Mouse (Mus musculus) kidney, adult 2 months (tissue): ENCODE measurements at regions not wholly inside any gene's neighbourhood (a gene's known extent, or its start where the extent isn't known, plus 50 kb on each side); places are given as distances from the start of the nearest gene placed in this dataset.

Experiments used
- DNase-seq: peaks from one replicate; pipeline ENCODE4 v3.0.0; 2021
- H3K27ac ChIP-seq: fragments of 200-500 bp; 2 replicates; pipeline ENCODE4 v1.5.1; 2012; ENCODE audit warnings: low read depth, low read length, control low read depth, inconsistent platforms; ENCODE audit not compliant: insufficient read depth
- H3K27me3 ChIP-seq: fragments of 200-500 bp; replicated peaks from 2 replicates; pipeline ENCODE4 v1.6.1; 2012; ENCODE audit warnings: mild to moderate bottlenecking, moderate library complexity, low read length, inconsistent platforms; ENCODE audit not compliant: control insufficient read depth, insufficient read depth
- H3K36me3 ChIP-seq: fragments of 200-500 bp; 2 replicates; pipeline ENCODE4 v1.6.1; 2012; ENCODE audit warnings: mild to moderate bottlenecking, moderate library complexity, low read length, inconsistent platforms; ENCODE audit not compliant: control insufficient read depth, insufficient read depth
- H3K4me1 ChIP-seq: fragments of 200-500 bp; 2 replicates; pipeline ENCODE4 v1.6.1; 2011; ENCODE audit warnings: low read length; ENCODE audit not compliant: control insufficient read depth, insufficient read depth
- H3K4me3 ChIP-seq: fragments of 200-500 bp; 2 replicates; pipeline ENCODE4 v1.5.1; 2011; ENCODE audit warnings: mild to moderate bottlenecking, low read depth, low read length, control low read depth; ENCODE audit not compliant: insufficient read depth
- CTCF ChIP-seq: fragments of 200-500 bp; conservative IDR thresholded peaks from 2 replicates; pipeline ENCODE4 v1.5.1; 2011; ENCODE audit warnings: low read depth, mild to moderate bottlenecking, control low read depth, low read length, moderate library complexity, mixed read lengths; ENCODE audit not compliant: insufficient read depth, insufficient read length
- POLR2A ChIP-seq: fragments of 200-500 bp; IDR thresholded peaks from one replicate; pipeline ENCODE4 v1.6.1; 2011; ENCODE audit warnings: low read depth, low read length, control low read depth
- WGBS: fragments of 180-500 bp; shearing (Covaris S2); methylation state at CpG from one replicate; pipeline ENCODE4 v1.1.7; 2018; 5-methylcytosine and 5-hydroxymethylcytosine counted together

- H3K4me3 ChIP-seq = no peak overlapping the region
- no peaks in the 10 kb centered on the region for H3K4me1 ChIP-seq
- H3K27me3 ChIP-seq = no peaks in the 10 kb centered on the region
- 93% methylated on average over 1 of the region's 1 CpGs for WGBS
- TF ChIP-seq CTCF (no peak), POLR2A (no peak)
- H3K27ac ChIP-seq = no peak overlapping the region
- DNase-seq = no peak
- no peaks in the 10 kb centered on the region for H3K36me3 ChIP-seq
Measured at GRCm38 (mm10) chr3:120594226-120594625, 577.3 kb downstream of the Rwdd3 start.

DNA sequence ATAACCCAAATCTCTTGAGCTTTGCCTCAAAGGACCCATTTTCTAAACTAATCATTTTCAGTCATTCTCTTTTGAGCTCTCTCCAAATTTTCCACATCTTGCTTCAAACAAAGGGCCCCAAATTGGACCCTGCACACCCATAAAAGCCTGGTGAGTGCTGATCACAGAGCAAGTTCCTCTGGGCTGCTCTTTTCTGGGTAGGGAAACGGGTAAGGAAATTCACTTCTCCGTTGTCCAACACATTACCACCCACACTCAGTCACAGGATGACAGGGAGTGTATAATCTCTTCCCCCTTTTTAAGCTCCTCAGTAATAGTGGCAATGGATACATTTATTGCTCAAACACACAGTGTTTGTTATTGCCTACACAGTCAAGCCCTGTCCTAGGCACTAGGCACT is 580.3 kb downstream of the Rwdd3 start:
- WGBS = 45% methylated on average over 2 of the region's 2 CpGs
- TF ChIP-seq CTCF (no peak), POLR2A (no peak)
- H3K27me3 ChIP-seq = no peaks in the 10 kb centered on the region
- no peaks in the 10 kb centered on the region for H3K36me3 ChIP-seq
- no peaks in the 10 kb centered on the region for H3K4me1 ChIP-seq
- H3K4me3 ChIP-seq = no peak overlapping the region
- no peak overlapping the region for H3K27ac ChIP-seq
- no peak for DNase-seq

DNA sequence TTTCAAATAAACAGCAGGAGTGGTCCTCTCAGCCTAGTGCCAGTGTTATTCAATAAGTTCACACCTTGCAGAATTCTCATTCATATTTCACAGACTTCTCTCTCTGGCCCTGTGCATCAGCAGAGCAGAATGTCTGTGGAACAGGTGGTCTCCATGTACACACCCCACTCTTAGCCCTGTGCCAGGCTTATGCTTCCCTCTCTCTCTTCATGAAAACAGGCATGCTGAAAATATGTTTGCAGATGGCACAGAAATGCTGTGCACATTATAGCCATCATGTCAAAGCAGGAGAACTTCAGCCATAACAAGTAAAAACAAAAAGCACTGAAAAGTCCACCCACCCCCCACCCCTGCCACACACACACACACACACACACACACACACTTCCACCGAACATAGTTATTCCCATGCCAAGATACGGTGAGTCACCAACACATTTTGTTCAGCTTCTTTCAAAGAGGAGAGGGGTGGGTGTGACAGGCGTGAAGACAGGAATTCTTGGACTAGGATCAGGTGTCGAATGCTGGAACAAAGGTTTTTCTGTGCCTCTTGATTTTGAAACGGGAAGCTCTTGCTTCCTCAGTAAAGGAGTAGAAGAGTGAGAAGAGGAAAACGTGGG is 600.6 kb downstream of the Rwdd3 start:
- 24% methylated on average over 6 of the region's 6 CpGs for WGBS
- no peaks in the 10 kb centered on the region for H3K36me3 ChIP-seq
- TF ChIP-seq POLR2A (no peak), CTCF (no peak)
- H3K4me1 ChIP-seq = no peaks in the 10 kb centered on the region
- no peak overlapping the region for H3K4me3 ChIP-seq
- no peaks in the 10 kb centered on the region for H3K27me3 ChIP-seq
- H3K27ac ChIP-seq = no peak overlapping the region
- no peak for DNase-seq

DNA sequence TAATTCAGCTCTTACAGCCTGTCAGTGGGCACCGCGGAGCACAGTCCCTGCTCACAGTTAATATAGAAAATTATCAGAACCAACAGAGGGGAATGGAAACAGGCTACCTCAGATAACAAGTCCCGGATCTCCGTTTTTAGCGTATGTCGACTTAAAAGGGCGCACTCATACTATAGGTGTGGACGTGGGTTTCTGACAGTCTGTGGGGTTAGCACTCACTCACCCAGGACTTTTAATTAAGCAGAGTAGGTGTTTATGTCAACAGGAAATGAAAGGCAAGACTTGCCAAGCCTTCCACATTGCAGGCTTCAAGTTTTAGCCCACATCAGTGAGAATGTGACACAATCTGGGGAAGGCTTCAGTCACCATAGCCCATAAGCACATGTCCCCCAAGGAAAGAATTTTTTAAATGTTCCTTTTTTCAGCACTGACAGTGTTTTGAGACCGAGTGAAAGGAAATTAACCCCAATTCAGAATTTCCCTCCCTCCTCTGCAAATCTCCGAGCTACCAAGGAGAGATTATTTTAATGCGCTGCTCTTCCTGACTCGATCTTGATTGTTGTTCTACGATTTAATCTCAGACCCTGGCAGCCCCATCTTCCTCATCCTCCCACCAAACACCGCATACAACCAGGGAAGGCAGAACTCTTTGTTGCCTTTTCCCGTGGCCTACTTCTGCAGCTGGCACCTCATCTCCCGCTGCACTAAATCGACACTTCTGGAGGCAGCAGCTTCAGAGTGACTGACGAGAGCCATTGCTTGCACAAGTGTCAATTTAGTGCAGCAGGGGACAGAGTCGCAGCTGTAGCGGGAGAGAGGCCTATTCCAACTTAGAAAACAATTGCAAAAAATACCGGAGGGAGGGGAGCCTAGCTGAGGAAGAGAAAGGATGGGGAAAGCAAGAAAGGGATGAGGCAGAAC is 629.7 kb downstream of the Rwdd3 start:
- Histone ChIP-seq H3K27me3 (no peaks in the 10 kb centered on the region), H3K36me3 (no peaks in the 10 kb centered on the region), H3K4me3 (no peak overlapping the region), H3K4me1 (no peaks in the 10 kb centered on the region), H3K27ac (no peak overlapping the region)
- WGBS = 43% methylated on average over 21 of the region's 21 CpGs
- TF ChIP-seq CTCF = no peak
- TF ChIP-seq POLR2A = no peak
- DNase-seq = no peak

- TF ChIP-seq CTCF (no peak), POLR2A (no peak)
- no peak overlapping the region for H3K27ac ChIP-seq
- H3K4me1 ChIP-seq = no peaks in the 10 kb centered on the region
- 81% methylated on average over 3 of the region's 3 CpGs for WGBS
- no peak overlapping the region for H3K4me3 ChIP-seq
- no peaks in the 10 kb centered on the region for H3K27me3 ChIP-seq
- DNase-seq = no peak
- no peaks in the 10 kb centered on the region for H3K36me3 ChIP-seq
Measured at GRCm38 (mm10) chr3:120533901-120534300, 637.6 kb downstream of the Rwdd3 start.

DNA sequence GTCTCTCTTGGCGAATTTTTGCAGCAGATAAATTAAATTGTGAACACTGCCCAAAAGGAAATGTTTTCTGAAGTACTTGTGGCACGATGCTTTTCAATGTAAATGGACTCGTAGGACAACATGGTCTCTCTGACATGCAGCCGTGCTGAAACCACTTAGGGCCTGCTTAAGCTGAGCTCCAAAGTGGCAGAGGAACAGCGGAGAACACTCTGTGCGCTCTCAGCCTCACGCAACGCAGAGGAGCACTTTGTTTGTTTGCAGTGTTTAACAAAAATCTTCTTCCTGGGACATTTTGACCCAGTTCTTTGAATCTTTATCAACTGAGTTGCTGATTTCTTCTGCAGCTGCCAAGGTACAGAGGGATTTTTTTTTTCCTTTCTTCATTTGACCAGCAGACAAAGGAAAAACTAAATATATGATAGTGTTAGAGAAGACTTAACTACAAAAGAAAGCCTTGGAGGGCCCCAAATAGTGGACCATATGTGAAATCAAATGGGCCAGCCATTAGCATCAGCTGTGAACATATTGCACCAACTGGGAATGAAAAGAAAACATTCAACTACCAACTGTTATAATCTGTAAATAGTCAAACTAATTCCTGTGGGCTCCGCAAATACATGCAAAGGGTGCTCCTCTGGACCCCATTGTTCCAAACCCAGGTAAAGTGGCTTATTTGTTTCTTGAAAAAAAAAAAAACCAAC is 639.5 kb downstream of the Rwdd3 start:
- no peak overlapping the region for H3K27ac ChIP-seq
- no peaks in the 10 kb centered on the region for H3K27me3 ChIP-seq
- TF ChIP-seq CTCF = no peak
- no peak for TF ChIP-seq POLR2A
- H3K4me1 ChIP-seq = no peaks in the 10 kb centered on the region
- 87% methylated on average over 9 of the region's 9 CpGs for WGBS
- no peak for DNase-seq
- H3K4me3 ChIP-seq = no peak overlapping the region
- H3K36me3 ChIP-seq = no peaks in the 10 kb centered on the region

DNA sequence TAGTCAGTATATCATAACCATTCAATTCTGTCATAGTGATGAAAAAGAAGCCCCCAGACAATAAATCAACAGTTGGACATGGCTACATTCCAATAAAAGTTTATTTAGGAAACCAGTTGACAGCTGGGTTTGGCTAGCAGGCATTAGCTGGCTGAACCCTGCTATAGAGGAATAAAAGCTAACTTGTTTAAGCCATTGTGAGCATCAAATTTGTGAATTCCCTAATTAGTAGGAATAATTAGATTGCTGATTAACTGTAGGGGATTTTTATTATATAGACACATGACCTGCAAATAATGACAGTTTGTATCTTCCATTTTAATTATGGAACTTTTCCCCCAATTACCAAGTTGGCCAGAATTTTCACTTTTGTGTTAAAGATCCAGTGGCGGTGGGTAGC is 659.8 kb downstream of the Rwdd3 start:
- Histone ChIP-seq H3K4me3 (no peak overlapping the region), H3K27me3 (no peaks in the 10 kb centered on the region), H3K27ac (no peak overlapping the region), H3K36me3 (no peaks in the 10 kb centered on the region), H3K4me1 (no peaks in the 10 kb centered on the region)
- TF ChIP-seq POLR2A (no peak), CTCF (no peak)
- DNase-seq = no peak
- WGBS = 92% methylated on average over 1 of the region's 1 CpGs
